Mouse (Mus musculus) C2C12 (cell line): ENCODE results near the gene Snx6. TPM values are rescaled to one million over a fixed set of nuclear protein-coding genes. Genes with fewer than 3 reads are reported as not detected.
"Not testable (repeated sequence)": the region's sequence is repeated elsewhere in the genome, so short reads cannot be mapped to it uniquely, and the experiment has no call there.

ENCODE experiments used
- H3K27me3 ChIP-seq: one replicate; pipeline ENCODE4 v1.6.1; 2011; ENCODE audit not compliant: control insufficient read depth, insufficient read depth, insufficient read length
- H3K36me3 ChIP-seq: one replicate; pipeline ENCODE4 v1.6.1; 2011; ENCODE audit not compliant: control insufficient read depth, insufficient read depth
- H3K4me3 ChIP-seq: one replicate; pipeline ENCODE4 v1.5.1; 2011; ENCODE audit warnings: mild to moderate bottlenecking, control low read depth; ENCODE audit not compliant: poor library complexity, insufficient read depth, severe bottlenecking
- H3K79me2 ChIP-seq: one replicate; pipeline ENCODE4 v1.6.1; 2011; ENCODE audit not compliant: control insufficient read depth, insufficient read depth
- H3K79me3 ChIP-seq: one replicate; pipeline ENCODE4 v1.6.1; 2011; ENCODE audit warnings: low read depth, control low read depth
- H3ac ChIP-seq: one replicate; pipeline ENCODE3; 2011; ENCODE audit warnings: low read depth; ENCODE audit not compliant: control insufficient read depth, insufficient read length
- polyA plus RNA-seq: library from polyadenylated mRNA; unstranded; fragments of >200 nt; fragmentation: generic; extraction: Trizol; gene quantifications from one replicate; pipeline ENCODE4 v1.2.1, GENCODE M21; 2012; ENCODE audit warnings: missing spikeins

Gene Snx6
- polyA plus RNA-seq, 1 experiment = 33.6 TPM

GRCm38 (mm10) chr12:54737891-54738660 lies 57.4 kb downstream of the Snx6 start:
- H3K79me2 ChIP-seq, H3K27me3 ChIP-seq, H3K79me3 ChIP-seq, H3K4me3 ChIP-seq, H3K36me3 ChIP-seq, H3ac ChIP-seq: not testable (repeated sequence)

GRCm38 (mm10) chr12:54734307-54735131 lies 61.0 kb downstream of the Snx6 start:
- H3K27me3 ChIP-seq, H3K36me3 ChIP-seq, H3K79me2 ChIP-seq, H3ac ChIP-seq, H3K4me3 ChIP-seq, H3K79me3 ChIP-seq: not testable (repeated sequence)

GRCm38 (mm10) chr12:54729140-54730059 lies 66.1 kb downstream of the Snx6 start:
- not testable (repeated sequence) for H3K79me2 ChIP-seq, H3K27me3 ChIP-seq, H3K79me3 ChIP-seq, H3K4me3 ChIP-seq, H3ac ChIP-seq, H3K36me3 ChIP-seq

- not testable (repeated sequence) for H3K36me3 ChIP-seq, H3ac ChIP-seq, H3K4me3 ChIP-seq, H3K27me3 ChIP-seq, H3K79me3 ChIP-seq, H3K79me2 ChIP-seq
Observed at GRCm38 (mm10) chr12:54718871-54719786, 76.4 kb downstream of the Snx6 start.

- not testable (repeated sequence) for H3K79me2 ChIP-seq, H3K79me3 ChIP-seq, H3K27me3 ChIP-seq, H3ac ChIP-seq, H3K36me3 ChIP-seq, H3K4me3 ChIP-seq
Observed at GRCm38 (mm10) chr12:54717516-54717915, 78.0 kb downstream of the Snx6 start.

GRCm38 (mm10) chr12:54713822-54714626 lies 81.5 kb downstream of the Snx6 start:
- H3ac ChIP-seq, H3K4me3 ChIP-seq, H3K79me3 ChIP-seq, H3K79me2 ChIP-seq, H3K36me3 ChIP-seq, H3K27me3 ChIP-seq: not testable (repeated sequence)

- H3K79me3 ChIP-seq, H3K4me3 ChIP-seq, H3K27me3 ChIP-seq, H3K79me2 ChIP-seq, H3K36me3 ChIP-seq, H3ac ChIP-seq: not testable (repeated sequence)
Observed at GRCm38 (mm10) chr12:54710494-54710879, 85.0 kb downstream of the Snx6 start.

GRCm38 (mm10) chr12:54709691-54710493 lies 85.6 kb downstream of the Snx6 start:
- H3K79me2 ChIP-seq = not testable (repeated sequence)

More at GRCm38 (mm10) chr12:54709691-54710493, 85.6 kb downstream of the Snx6 start:
- H3K4me3 ChIP-seq, H3K36me3 ChIP-seq, H3ac ChIP-seq, H3K79me3 ChIP-seq, H3K27me3 ChIP-seq: not testable (repeated sequence)
